ENCODE assay signal across 19 mouse cellular contexts in genomic region chr2:38725427-38725826, GRCm38 (mm10). TPM values are rescaled to one million over a fixed set of nuclear protein-coding genes. Genes with fewer than 3 reads are reported as not detected.
DNase-seq lines count a peak whose midpoint lies in the region; ATAC-seq lines count a peak whose summit lies in the region.
"Had no signal": no experiment of that assay in that cellular context is flagged by ENCODE, and none has a peak within 500 bp of the region (broad histone marks: within the 10 kb centered on the region; RNA-seq: fewer than 3 reads in every experiment).

No protein-coding gene starts in this region.

- H3K4me3 ChIP-seq in forebrain, embryonic 14.5 days (ENCODE audit: low read depth, low read length) = no peak overlapping the region
- no peak overlapping the region for H3K4me3 ChIP-seq in forebrain, embryonic 16.5 days (replicated peaks; ENCODE audit: low read length)
- H3K4me3 ChIP-seq in stomach, embryonic 15.5 days (replicated peaks) = no peak overlapping the region
- no peak overlapping the region for H3K4me3 ChIP-seq in hindbrain, embryonic 13.5 days
- H3K4me3 ChIP-seq: embryonic facial prominence, embryonic 15.5 days; heart, embryonic 15.5 days; kidney, embryonic 15.5 days; neural tube, embryonic 12.5 days had no signal

- no peak overlapping the region for H3K4me2 ChIP-seq in forebrain, embryonic 14.5 days (ENCODE audit: low read length)
- H3K4me2 ChIP-seq in forebrain, embryonic 16.5 days (ENCODE audit: low read length) = no peak overlapping the region
- H3K4me2 ChIP-seq in stomach, embryonic 15.5 days = no peak overlapping the region
- no peak overlapping the region for H3K4me2 ChIP-seq in hindbrain, embryonic 13.5 days
- H3K4me2 ChIP-seq: embryonic facial prominence, embryonic 15.5 days; heart, embryonic 15.5 days; kidney, embryonic 15.5 days; neural tube, embryonic 12.5 days had no signal

- H3K36me3 ChIP-seq in forebrain, embryonic 14.5 days (ENCODE audit: control insufficient read depth, insufficient read depth, low read length) = no peaks in the 10 kb centered on the region
- no peaks in the 10 kb centered on the region for H3K36me3 ChIP-seq in forebrain, embryonic 16.5 days (ENCODE audit: control insufficient read depth, insufficient read depth)
- H3K36me3 ChIP-seq in stomach, embryonic 15.5 days = no peaks in the 10 kb centered on the region
- peaks cover 17% of the 10 kb centered on the region for H3K36me3 ChIP-seq in hindbrain, embryonic 13.5 days
- H3K36me3 ChIP-seq: embryonic facial prominence, embryonic 15.5 days; heart, embryonic 15.5 days; kidney, embryonic 15.5 days had no signal

- no peak overlapping the region for H3K27ac ChIP-seq in forebrain, embryonic 14.5 days (ENCODE audit: low read depth, low read length)
- no peak overlapping the region for H3K27ac ChIP-seq in forebrain, embryonic 16.5 days (ENCODE audit: low read length)
- H3K27ac ChIP-seq in stomach, embryonic 15.5 days = no peak overlapping the region
- H3K27ac ChIP-seq in hindbrain, embryonic 13.5 days = no peak overlapping the region
- H3K27ac ChIP-seq: embryonic facial prominence, embryonic 15.5 days; heart, embryonic 15.5 days; kidney, embryonic 15.5 days; liver, embryonic 14.5 days; neural tube, embryonic 12.5 days had no signal

- H3K4me1 ChIP-seq in forebrain, embryonic 14.5 days (ENCODE audit: control insufficient read depth, insufficient read depth, low read length) = no peaks in the 10 kb centered on the region; the same call in 1 of the 2 replicates
- H3K4me1 ChIP-seq in forebrain, embryonic 16.5 days (replicated peaks; ENCODE audit: control insufficient read depth, insufficient read depth, low read length) = 0 out of 2 replicates have a peak, but pooled peaks cover 3% of the 10 kb centered on the region
- H3K4me1 ChIP-seq in stomach, embryonic 15.5 days = no peaks in the 10 kb centered on the region
- peaks cover 14% of the 10 kb centered on the region for H3K4me1 ChIP-seq in hindbrain, embryonic 13.5 days (replicated peaks)
- H3K4me1 ChIP-seq: embryonic facial prominence, embryonic 15.5 days; heart, embryonic 15.5 days; neural tube, embryonic 12.5 days had no signal

- DNase-seq in forebrain, embryonic 14.5 days (ENCODE audit: low spot score) = peak; percentile 20
- DNase-seq in brain, adult 2 months (ENCODE audit: low read depth, low spot score) = peak; percentile 18
- DNase-seq in large intestine, adult 2 months (ENCODE audit: low read depth, low spot score) = peak; percentile 1
- no peak for DNase-seq in adipocyte (ENCODE audit: low spot score)
- DNase-seq: cerebellum, adult 9-10 months; gastrocnemius, postnatal 14 days; heart, adult 18-20 months; kidney, postnatal 4 days; right cerebral cortex, postnatal 4 days; thymus, postnatal 4 days had no signal

- H3K9me3 ChIP-seq in forebrain, embryonic 14.5 days (replicated peaks; ENCODE audit: control insufficient read depth, low read length) = no peaks in the 10 kb centered on the region
- H3K9me3 ChIP-seq in forebrain, embryonic 16.5 days (ENCODE audit: control insufficient read depth, low read length) = no peaks in the 10 kb centered on the region
- H3K9me3 ChIP-seq in stomach, embryonic 15.5 days = no peaks in the 10 kb centered on the region
- H3K9me3 ChIP-seq in hindbrain, embryonic 13.5 days = no peaks in the 10 kb centered on the region
- H3K9me3 ChIP-seq: embryonic facial prominence, embryonic 15.5 days; heart, embryonic 15.5 days; kidney, embryonic 15.5 days; neural tube, embryonic 12.5 days had no signal

- H3K9ac ChIP-seq in forebrain, embryonic 14.5 days (ENCODE audit: low read length) = no peak overlapping the region
- H3K9ac ChIP-seq in forebrain, embryonic 16.5 days (replicated peaks; ENCODE audit: low read depth, low read length) = no peak overlapping the region
- H3K9ac ChIP-seq in stomach, embryonic 15.5 days = no peak overlapping the region
- no peak overlapping the region for H3K9ac ChIP-seq in hindbrain, embryonic 13.5 days
- H3K9ac ChIP-seq: embryonic facial prominence, embryonic 15.5 days; heart, embryonic 15.5 days; kidney, embryonic 15.5 days; liver, embryonic 14.5 days; neural tube, embryonic 12.5 days had no signal

- ATAC-seq in forebrain, embryonic 14.5 days = no peak
- no peak for ATAC-seq in forebrain, embryonic 16.5 days
- peak; percentile 68 for ATAC-seq in stomach, embryonic 15.5 days (ENCODE audit: insufficient read depth, low FRiP score, low read depth)
- ATAC-seq in hindbrain, embryonic 13.5 days (ENCODE audit: low FRiP score) = no peak

- H3K27me3 ChIP-seq in forebrain, embryonic 14.5 days (replicated peaks; ENCODE audit: control insufficient read depth, insufficient read depth, low read length) = no peaks in the 10 kb centered on the region
- H3K27me3 ChIP-seq in forebrain, embryonic 16.5 days (replicated peaks; ENCODE audit: control insufficient read depth, insufficient read depth, low read length) = no peaks in the 10 kb centered on the region
- H3K27me3 ChIP-seq in stomach, embryonic 15.5 days (replicated peaks) = no peaks in the 10 kb centered on the region
- H3K27me3 ChIP-seq in hindbrain, embryonic 13.5 days = no peaks in the 10 kb centered on the region
- H3K27me3 ChIP-seq: CH12.LX; embryonic facial prominence, embryonic 15.5 days; heart, embryonic 15.5 days; kidney, embryonic 15.5 days; neural tube, embryonic 12.5 days had no signal

- WGBS in forebrain, embryonic 14.5 days = 28% methylated on average over 3 of the region's 3 CpGs
- 19% methylated on average over 3 of the region's 3 CpGs for WGBS in forebrain, embryonic 16.5 days
- WGBS in large intestine, adult 2 months = 27% methylated on average over 3 of the region's 3 CpGs
- WGBS in stomach, embryonic 15.5 days = 57% methylated on average over 3 of the region's 3 CpGs
- WGBS in hindbrain, embryonic 13.5 days = 37% methylated on average over 3 of the region's 3 CpGs

RNA-seq across cellular contexts. Expression of gene Nr5a1, which starts 11.1 kb away (rescaled TPM):
- polyA plus RNA-seq in forebrain, embryonic 14.5 days (2014; fragmentation: Nextera tagmentation; extraction: Ambion mirVana) = 1.3 and 1.4 TPM in 2 replicates
- 0.84 TPM in 1 of 2 replicates, not detected in the other for polyA plus RNA-seq in forebrain, embryonic 16.5 days (2015; fragmentation: Nextera tagmentation; extraction: Ambion mirVana)
- polyA plus RNA-seq in large intestine, adult 2 months (2012; rRNA removed) = 0.05 TPM in 1 of 2 replicates, not detected in the other
- polyA plus RNA-seq in stomach, embryonic 15.5 days (2015; fragmentation: Nextera tagmentation; extraction: Ambion mirVana) = 1.1 and 1.2 TPM in 2 replicates
- polyA plus RNA-seq in hindbrain, embryonic 13.5 days (2015; fragmentation: Nextera tagmentation; extraction: Ambion mirVana) = 0.09 TPM in 1 of 2 replicates, not detected in the other
- polyA plus RNA-seq: heart, embryonic 15.5 days; liver, embryonic 14.5 days had no signal
